Mouse (Mus musculus) neural tube, embryonic 12.5 days (tissue): ENCODE measurements at regions not wholly inside any gene's neighbourhood (a gene's known extent, or its start where the extent isn't known, plus 50 kb on each side); places are given as distances from the start of the nearest gene placed in this dataset.
A peak's percentile ranks its signal among the peaks of the same experiment; 100 is the strongest.

Experiments
- ATAC-seq: fragments of 200-750 bp; cut with Nextera tagmentation; 2 replicates; pipeline ENCODE4 v1.8.0; 2017; ENCODE audit warnings: low read depth, mild to moderate bottlenecking, moderate TSS enrichment, moderate library complexity; ENCODE audit not compliant: low FRiP score
- H3K27ac ChIP-seq: fragments of 300-500 bp; sonication (generic); 2 replicates; pipeline ENCODE4 v1.5.1; 2016
- H3K27me3 ChIP-seq: fragments of 300-500 bp; sonication (generic); replicated peaks from 2 replicates; pipeline ENCODE4 v1.6.1; 2016; ENCODE audit warnings: mild to moderate bottlenecking
- H3K36me3 ChIP-seq: fragments of 300-500 bp; sonication (generic); 2 replicates; pipeline ENCODE4 v1.6.1; 2016; ENCODE audit warnings: mild to moderate bottlenecking
- H3K4me1 ChIP-seq: fragments of 300-500 bp; sonication (generic); 2 replicates; pipeline ENCODE4 v1.6.1; 2016
- H3K4me2 ChIP-seq: fragments of 300-500 bp; sonication (generic); replicated peaks from 2 replicates; pipeline ENCODE4 v1.6.1; 2016; ENCODE audit warnings: mild to moderate bottlenecking
- H3K4me3 ChIP-seq: fragments of 300-500 bp; sonication (generic); 2 replicates; pipeline ENCODE4 v1.5.1; 2016
- H3K9ac ChIP-seq: fragments of 300-500 bp; sonication (generic); 2 replicates; pipeline ENCODE4 v1.6.1; 2016; ENCODE audit warnings: mild to moderate bottlenecking
- H3K9me3 ChIP-seq: fragments of 300-500 bp; sonication (generic); 2 replicates; pipeline ENCODE4 v1.6.1; 2016; ENCODE audit warnings: mild to moderate bottlenecking
- WGBS: fragments of 180-500 bp; shearing (Covaris S2); methylation state at CpG from one replicate; pipeline ENCODE4 v1.1.7; 2016; 5-methylcytosine and 5-hydroxymethylcytosine counted together

DNA sequence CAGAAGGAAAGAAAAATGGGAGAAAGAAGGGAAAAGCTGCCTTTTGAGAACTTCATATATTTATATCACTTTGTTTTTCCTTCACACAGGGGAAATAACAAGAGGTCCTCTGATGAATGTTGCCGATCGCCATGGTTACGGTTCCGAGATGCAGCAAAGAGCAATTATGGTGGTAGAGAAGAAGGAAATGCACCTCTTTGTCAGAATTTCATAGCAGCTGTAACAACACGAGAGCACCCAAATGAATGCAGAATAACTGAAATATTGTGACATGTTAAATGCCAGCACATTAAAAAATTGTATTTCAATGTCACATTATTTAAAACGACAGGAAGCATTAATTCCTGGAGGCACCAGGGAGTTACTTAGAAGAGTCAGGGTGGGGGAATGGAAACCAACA, 279.4 kb downstream of the Mctp2 start:
- no peaks in the 10 kb centered on the region for H3K27me3 ChIP-seq
- H3K27ac ChIP-seq: no peak overlapping the region
- 74% methylated on average over 6 of the region's 6 CpGs for WGBS
- no peak for ATAC-seq
- H3K4me1 ChIP-seq: no peaks in the 10 kb centered on the region
- no peaks in the 10 kb centered on the region for H3K36me3 ChIP-seq
- no peak overlapping the region for H3K4me2 ChIP-seq
- no peaks in the 10 kb centered on the region for H3K9me3 ChIP-seq
- no peak overlapping the region for H3K4me3 ChIP-seq
- no peak overlapping the region for H3K9ac ChIP-seq

DNA sequence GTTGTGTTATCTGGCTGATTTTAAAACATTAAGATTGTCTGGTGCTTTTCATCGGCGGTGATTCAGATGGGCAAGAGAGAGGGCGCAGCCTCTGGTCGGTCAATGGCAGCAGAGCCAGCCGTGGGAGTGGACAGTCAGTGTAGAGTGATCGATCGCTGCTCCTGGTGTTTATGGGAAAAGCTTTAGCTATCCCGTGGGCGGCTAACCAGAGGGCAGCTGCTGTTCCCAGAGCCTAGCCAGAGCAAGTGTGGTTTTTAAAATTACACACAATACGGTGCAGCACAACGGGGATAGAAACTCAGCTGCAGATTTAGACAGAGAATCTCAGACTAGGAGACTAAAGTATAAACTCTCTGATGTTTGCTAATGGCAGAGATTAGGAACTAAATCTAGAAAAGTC, 297.3 kb downstream of the Mctp2 start:
- Histone ChIP-seq H3K4me3 (no peak overlapping the region), H3K36me3 (no peaks in the 10 kb centered on the region)
- 89% methylated on average over 11 of the region's 11 CpGs for WGBS

DNA sequence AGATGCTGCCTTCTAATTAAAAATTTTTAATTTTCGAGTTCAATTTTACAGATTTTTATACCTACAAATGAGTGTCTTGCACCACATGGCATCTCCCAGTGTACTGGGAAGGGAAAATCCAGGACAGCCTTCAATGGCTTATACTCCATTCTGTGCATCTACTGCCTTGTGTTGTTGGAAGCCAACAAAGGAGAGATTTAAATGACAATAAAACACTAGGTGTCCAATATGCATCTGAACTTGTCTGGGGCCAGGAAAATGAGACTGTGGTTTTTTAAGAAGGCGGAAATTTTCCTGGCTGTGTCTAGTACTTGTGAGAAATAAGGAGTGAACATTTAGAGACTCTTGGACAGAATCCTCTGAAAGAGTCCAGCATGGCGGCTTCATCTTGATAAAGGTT, 302.1 kb downstream of the Mctp2 start:
- H3K27me3 ChIP-seq: no peaks in the 10 kb centered on the region
- H3K9me3 ChIP-seq: no peaks in the 10 kb centered on the region
- H3K27ac ChIP-seq: no peak overlapping the region
- H3K4me2 ChIP-seq: no peak overlapping the region
- no peak overlapping the region for H3K9ac ChIP-seq
- no peak for ATAC-seq
- 76% methylated on average over 3 of the region's 3 CpGs for WGBS
- H3K4me3 ChIP-seq: no peak overlapping the region
- no peaks in the 10 kb centered on the region for H3K36me3 ChIP-seq
- H3K4me1 ChIP-seq: no peaks in the 10 kb centered on the region

More for the DNA sequence above, 297.3 kb downstream of the Mctp2 start:
- Histone ChIP-seq H3K9ac (no peak overlapping the region), H3K4me1 (no peaks in the 10 kb centered on the region), H3K27ac (no peak overlapping the region), H3K9me3 (no peaks in the 10 kb centered on the region), H3K4me2 (no peak overlapping the region), H3K27me3 (no peaks in the 10 kb centered on the region)
- ATAC-seq: no peak

DNA sequence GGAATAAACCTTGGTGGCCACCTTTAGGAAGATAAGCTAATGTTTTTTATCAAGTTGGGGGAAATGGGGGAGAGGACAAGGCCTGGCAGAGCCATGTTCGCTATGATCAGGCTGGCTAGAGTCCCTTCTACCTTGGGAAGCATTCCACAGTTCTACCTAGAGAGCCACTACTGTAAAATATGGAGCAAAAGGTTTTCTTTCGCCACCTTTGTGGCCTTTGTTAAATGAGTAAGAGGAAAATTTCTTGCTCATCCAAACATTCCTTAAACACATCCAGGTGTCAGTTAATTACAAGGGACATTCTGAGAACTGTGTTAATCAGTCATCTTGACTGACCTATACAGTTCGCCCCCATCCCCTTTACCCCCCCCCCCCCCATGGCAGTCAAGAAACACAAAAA, 313.9 kb downstream of the Mctp2 start:
- 85% methylated on average over 3 of the region's 3 CpGs for WGBS

DNA sequence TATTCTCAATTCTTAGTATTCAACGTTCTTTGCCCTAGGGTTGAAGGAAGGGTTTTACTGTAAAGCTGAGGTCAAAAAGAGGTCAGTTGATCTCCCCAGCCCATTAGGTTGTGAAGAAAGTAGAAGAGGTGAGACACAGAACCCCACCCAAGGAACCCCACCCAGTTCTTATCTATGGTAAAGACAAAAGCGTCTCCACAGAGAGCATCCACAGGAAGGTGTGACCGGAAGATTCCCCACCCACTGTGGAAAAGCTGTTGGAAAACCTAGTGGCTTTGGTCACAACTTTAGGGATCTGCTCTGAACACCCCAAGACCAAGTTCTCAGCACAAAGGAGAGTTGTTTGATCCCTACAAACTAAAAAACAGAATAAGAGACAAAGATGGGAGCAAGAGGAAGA, 314.6 kb downstream of the Mctp2 start:
- Histone ChIP-seq H3K36me3 (no peaks in the 10 kb centered on the region), H3K27ac (no peak overlapping the region), H3K4me1 (no peaks in the 10 kb centered on the region), H3K9ac (no peak overlapping the region), H3K4me2 (no peak overlapping the region), H3K27me3 (no peaks in the 10 kb centered on the region), H3K4me3 (no peak overlapping the region), H3K9me3 (no peaks in the 10 kb centered on the region)
- WGBS: 84% methylated on average over 3 of the region's 3 CpGs
- ATAC-seq: no peak

More for the DNA sequence above, 313.9 kb downstream of the Mctp2 start:
- Histone ChIP-seq H3K36me3 (no peaks in the 10 kb centered on the region), H3K27me3 (no peaks in the 10 kb centered on the region), H3K9ac (no peak overlapping the region), H3K9me3 (no peaks in the 10 kb centered on the region), H3K4me2 (no peak overlapping the region), H3K4me1 (no peaks in the 10 kb centered on the region), H3K27ac (no peak overlapping the region), H3K4me3 (no peak overlapping the region)
- ATAC-seq: no peak

DNA sequence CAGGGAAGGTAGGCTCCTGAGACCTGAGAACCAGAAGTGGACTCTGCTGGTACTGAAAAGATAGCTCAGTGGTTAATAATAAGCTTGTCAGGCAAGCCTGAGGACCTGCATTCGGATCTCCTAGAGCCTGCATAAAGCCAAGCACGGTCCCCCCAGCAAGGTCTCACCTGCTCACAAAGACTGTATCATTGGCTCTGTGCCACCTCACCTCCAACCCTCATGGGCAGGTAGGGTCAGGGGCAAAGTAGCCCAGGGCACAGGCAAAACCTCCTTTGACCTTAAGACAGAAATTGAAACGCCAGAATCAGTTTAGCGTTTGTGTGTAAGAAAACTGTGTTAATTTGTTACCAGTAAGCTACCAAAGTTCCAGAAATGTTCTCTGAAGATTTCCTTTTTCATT, 315.2 kb downstream of the Mctp2 start:
- Histone ChIP-seq H3K27ac (no peak overlapping the region), H3K27me3 (no peaks in the 10 kb centered on the region), H3K9ac (no peak overlapping the region), H3K4me3 (no peak overlapping the region), H3K4me1 (no peaks in the 10 kb centered on the region), H3K36me3 (no peaks in the 10 kb centered on the region), H3K4me2 (no peak overlapping the region), H3K9me3 (no peaks in the 10 kb centered on the region)
- 87% methylated on average over 4 of the region's 4 CpGs for WGBS
- no peak for ATAC-seq

DNA sequence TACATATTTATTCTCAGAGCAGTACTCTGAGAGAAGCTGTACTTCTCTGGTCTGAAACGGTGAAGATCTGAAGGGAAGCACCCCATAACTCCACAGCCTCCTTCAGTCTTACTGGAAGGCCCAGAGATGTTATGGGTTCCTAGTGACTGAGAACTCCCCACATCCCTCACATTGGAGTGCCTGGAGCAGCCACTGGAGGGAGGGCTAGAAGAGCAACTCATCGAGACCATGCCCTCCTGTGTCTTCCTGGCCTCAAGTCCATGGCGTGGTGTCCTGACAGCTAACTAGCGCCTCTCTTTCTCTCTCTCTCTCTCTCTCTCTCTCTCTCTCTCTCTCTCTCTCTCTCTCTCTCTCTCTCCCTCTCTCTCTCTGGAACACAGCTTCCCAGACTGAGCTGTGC, 340.4 kb downstream of the Mctp2 start:
- peaks cover 1% of the 10 kb centered on the region; the same call in 1 of the 2 replicates for H3K4me1 ChIP-seq
- H3K9me3 ChIP-seq: no peaks in the 10 kb centered on the region
- H3K27ac ChIP-seq: no peak overlapping the region
- WGBS: 73% methylated on average over 4 of the region's 4 CpGs
- no peaks in the 10 kb centered on the region for H3K36me3 ChIP-seq
- H3K27me3 ChIP-seq: no peaks in the 10 kb centered on the region
- no peak overlapping the region for H3K4me2 ChIP-seq
- H3K4me3 ChIP-seq: no peak overlapping the region
- no peak for ATAC-seq
- H3K9ac ChIP-seq: no peak overlapping the region

DNA sequence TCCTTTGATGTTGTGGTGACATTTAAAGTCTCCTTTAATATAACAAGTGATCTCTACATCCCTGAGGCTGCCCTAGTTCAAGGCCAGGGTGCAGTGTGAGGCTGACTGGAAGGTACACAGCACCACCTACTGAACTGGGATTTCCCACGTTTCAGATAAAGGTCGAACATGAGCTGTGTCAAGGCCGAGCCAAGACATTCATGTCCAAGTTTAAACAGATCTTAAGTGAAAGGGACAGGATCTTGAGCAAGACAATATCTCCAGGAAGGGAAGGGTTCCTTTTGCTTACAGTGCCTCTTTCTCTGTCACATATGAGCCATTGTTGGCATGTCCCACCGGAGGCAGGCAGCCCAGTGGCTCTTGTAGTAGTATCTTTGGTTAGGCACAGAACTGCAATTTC, 343.0 kb downstream of the Mctp2 start:
- WGBS: 69% methylated on average over 4 of the region's 4 CpGs
- no peak for ATAC-seq
- Histone ChIP-seq H3K4me2 (no peak overlapping the region), H3K4me3 (no peak overlapping the region), H3K36me3 (no peaks in the 10 kb centered on the region), H3K4me1 (peaks cover 7% of the 10 kb centered on the region; the same call in 1 of the 2 replicates), H3K27me3 (no peaks in the 10 kb centered on the region), H3K27ac (no peak overlapping the region), H3K9me3 (no peaks in the 10 kb centered on the region), H3K9ac (no peak overlapping the region)

DNA sequence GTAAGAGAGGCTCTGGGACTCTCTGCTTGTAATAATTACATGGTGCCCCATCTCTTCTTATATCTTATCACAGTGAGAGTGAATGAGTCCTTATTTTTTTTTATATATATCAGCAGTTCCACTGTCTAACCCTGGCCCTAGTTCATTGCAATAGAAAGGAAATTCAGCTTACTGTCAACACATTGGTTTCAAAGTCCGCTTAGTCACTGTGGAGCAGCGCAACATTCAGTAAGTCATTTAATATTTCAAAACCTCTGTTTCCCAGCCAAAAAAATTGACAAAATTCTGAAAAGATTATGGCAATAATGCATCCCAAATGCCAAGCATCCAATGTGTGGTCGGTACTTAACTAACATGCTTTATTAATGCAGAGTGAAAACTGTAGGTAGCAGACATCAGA, 343.6 kb downstream of the Mctp2 start:
- WGBS: 95% methylated on average over 3 of the region's 3 CpGs
- ATAC-seq: no peak
- Histone ChIP-seq H3K27ac (no peak overlapping the region), H3K4me2 (no peak overlapping the region), H3K36me3 (no peaks in the 10 kb centered on the region), H3K27me3 (no peaks in the 10 kb centered on the region), H3K4me1 (peaks cover 7% of the 10 kb centered on the region; the same call in 1 of the 2 replicates), H3K9me3 (no peaks in the 10 kb centered on the region), H3K4me3 (no peak overlapping the region), H3K9ac (no peak overlapping the region)

DNA sequence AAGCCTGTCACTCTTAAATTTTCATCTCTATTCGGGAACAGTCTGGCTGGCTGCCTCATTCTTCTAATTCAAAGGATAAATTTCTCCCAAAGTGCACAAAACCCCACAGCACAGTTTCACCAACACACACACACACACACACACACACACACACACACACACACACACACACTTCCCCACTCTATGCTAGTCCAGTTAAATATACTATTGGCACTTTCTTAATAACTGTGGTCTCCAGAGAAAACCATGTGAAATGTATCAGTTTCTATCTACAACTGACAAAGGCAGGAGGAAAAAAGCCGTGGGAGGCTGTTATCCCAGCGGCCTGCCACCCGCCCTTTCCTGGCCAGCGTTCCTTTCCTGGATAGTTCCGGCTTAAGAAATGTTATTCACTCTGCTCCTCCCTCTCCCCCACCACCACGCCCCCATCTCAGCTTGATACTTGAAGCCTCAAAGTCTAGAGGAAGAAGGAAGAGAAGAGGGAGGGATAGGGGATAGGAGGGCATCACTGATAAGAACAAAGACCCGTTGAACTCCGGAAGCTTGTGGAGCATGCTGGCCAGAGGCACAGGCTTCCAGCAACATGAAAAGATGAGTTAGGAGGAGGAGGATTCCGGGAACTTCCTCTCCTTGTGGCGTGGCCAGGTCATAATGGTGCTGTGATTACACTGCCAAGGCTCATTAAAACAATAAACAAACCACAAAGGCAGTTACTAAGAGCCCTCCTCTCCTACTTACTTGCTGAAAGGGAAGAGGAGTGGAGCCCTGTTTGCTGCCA, 345.8 kb downstream of the Mctp2 start:
- Histone ChIP-seq H3K27me3 (no peaks in the 10 kb centered on the region), H3K4me3 (no peak overlapping the region), H3K36me3 (no peaks in the 10 kb centered on the region), H3K4me2 (peak overlapping the region; percentile 50), H3K27ac (no peak overlapping the region), H3K4me1 (peaks cover 7% of the 10 kb centered on the region; the same call in 1 of the 2 replicates), H3K9ac (no peak overlapping the region; the same call in 1 of the 2 replicates), H3K9me3 (no peaks in the 10 kb centered on the region)
- peak; percentile 50 for ATAC-seq
- 4% methylated on average over 11 of the region's 11 CpGs for WGBS

DNA sequence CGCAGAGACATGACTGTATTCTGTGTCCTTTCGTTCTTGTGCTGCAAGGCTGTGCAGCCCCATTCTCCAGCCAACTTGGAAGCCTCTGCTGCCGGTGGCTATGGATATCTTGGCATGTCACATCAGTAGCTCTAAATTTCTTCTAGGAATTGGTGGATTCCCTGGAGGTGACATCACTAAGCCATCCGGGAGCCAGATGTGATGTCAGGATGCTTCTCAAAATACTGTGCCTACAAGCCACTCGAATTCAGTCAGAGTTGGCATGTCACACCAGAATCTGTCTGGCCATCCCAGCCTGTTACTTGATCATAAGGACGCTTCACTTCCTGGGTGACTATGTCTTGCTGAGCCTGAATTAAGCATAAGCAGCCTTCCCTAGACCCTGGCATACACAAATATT, 359.9 kb downstream of the Mctp2 start:
- Histone ChIP-seq H3K27ac (no peak overlapping the region), H3K9ac (no peak overlapping the region), H3K27me3 (no peaks in the 10 kb centered on the region), H3K4me1 (0 out of 2 replicates have a peak, but pooled peaks cover 3% of the 10 kb centered on the region), H3K36me3 (no peaks in the 10 kb centered on the region), H3K9me3 (no peaks in the 10 kb centered on the region), H3K4me3 (no peak overlapping the region), H3K4me2 (no peak overlapping the region)
- 83% methylated on average over 6 of the region's 6 CpGs for WGBS
- ATAC-seq: no peak

DNA sequence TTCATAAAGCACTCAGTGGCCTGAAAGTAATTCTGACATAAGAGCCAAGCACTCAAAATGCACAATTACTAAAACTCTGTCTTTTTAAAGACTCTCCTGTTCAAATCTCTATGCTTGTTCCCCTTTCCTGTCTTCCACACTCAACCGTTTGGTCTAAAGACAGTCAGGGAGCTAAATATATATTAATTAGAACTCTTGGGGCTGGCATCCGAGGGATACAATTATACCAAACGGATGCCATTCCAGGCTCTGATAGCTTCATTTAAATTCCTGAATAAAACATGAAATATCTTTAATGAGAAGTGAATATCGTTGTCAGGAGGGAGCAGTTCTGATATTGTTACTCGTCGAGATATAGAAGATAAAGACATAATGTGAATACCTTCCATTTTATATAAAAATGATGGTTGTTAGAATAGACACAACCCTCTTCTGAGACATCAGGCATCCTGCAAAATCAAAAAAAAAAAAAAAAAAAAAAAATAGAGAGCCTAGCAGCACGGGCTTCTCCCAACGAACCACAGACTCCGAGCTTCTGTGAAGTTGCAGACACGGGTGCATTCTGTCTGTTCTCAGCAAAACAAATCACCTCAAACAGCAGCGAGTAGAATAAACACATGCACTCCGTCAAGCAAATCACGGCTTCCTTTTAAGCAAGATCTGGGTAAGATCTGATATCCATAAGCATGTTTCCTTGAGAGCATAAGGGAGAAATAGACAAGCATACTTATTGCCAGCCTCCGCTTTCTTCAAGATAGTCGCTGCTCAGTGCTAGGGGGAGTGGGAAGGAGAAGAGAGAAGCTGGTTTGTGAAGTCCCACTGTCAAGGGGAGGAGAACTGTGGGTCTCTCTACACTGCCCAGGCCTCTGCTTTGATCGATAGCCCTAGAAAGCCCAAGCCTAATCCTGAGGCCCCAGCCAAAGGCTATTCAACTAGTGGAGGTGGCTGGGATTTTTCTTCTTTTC, 363.0 kb downstream of the Mctp2 start:
- Histone ChIP-seq H3K4me3 (no peak overlapping the region), H3K4me1 (0 out of 2 replicates have a peak, but pooled peaks cover 3% of the 10 kb centered on the region), H3K27ac (no peak overlapping the region), H3K27me3 (no peaks in the 10 kb centered on the region), H3K9ac (no peak overlapping the region), H3K36me3 (no peaks in the 10 kb centered on the region), H3K4me2 (no peak overlapping the region), H3K9me3 (no peaks in the 10 kb centered on the region)
- ATAC-seq: no peak
- 68% methylated on average over 16 of the region's 16 CpGs for WGBS
